Comparison of ENCODE assay signal across 11 mouse cellular contexts in genomic region chr4:131918711-131919500, GRCm38 (mm10). TPM values are rescaled to one million over a fixed set of nuclear protein-coding genes. Genes with fewer than 3 reads are reported as not detected.
DNase-seq lines count a peak whose midpoint lies in the region; ATAC-seq lines count a peak whose summit lies in the region.
"Had no signal": no experiment of that assay in that cellular context is flagged by ENCODE, and none has a peak within 500 bp of the region (broad histone marks: within the 10 kb centered on the region; RNA-seq: fewer than 3 reads in every experiment).

No protein-coding gene starts in this region.

- H3K9me3 ChIP-seq in midbrain, embryonic 10.5 days (replicated peaks) = no peaks in the 10 kb centered on the region
- H3K9me3 ChIP-seq in midbrain, embryonic 15.5 days = no peaks in the 10 kb centered on the region
- H3K9me3 ChIP-seq in heart, embryonic 10.5 days = no peaks in the 10 kb centered on the region
- no peaks in the 10 kb centered on the region for H3K9me3 ChIP-seq in stomach, embryonic 16.5 days (replicated peaks; ENCODE audit: control insufficient read depth, low read length)
- H3K9me3 ChIP-seq: forebrain, embryonic 12.5 days had no signal

- peak overlapping the region; percentile 29 for H3K4me3 ChIP-seq in midbrain, embryonic 10.5 days
- H3K4me3 ChIP-seq in midbrain, embryonic 15.5 days = no peak overlapping the region
- H3K4me3 ChIP-seq in heart, embryonic 10.5 days = peak overlapping the region; percentile 76
- H3K4me3 ChIP-seq in stomach, embryonic 16.5 days (replicated peaks; ENCODE audit: low read length) = no peak overlapping the region
- H3K4me3 ChIP-seq: megakaryocyte, embryonic 14.5 days had no signal

- peaks cover 12% of the 10 kb centered on the region for H3K36me3 ChIP-seq in midbrain, embryonic 10.5 days
- H3K36me3 ChIP-seq in midbrain, embryonic 15.5 days (replicated peaks) = no peaks in the 10 kb centered on the region
- H3K36me3 ChIP-seq in heart, embryonic 10.5 days = peaks cover 12% of the 10 kb centered on the region
- H3K36me3 ChIP-seq in stomach, embryonic 16.5 days (ENCODE audit: control insufficient read depth, insufficient read depth, low read length) = no peaks in the 10 kb centered on the region

- H3K27me3 ChIP-seq in midbrain, embryonic 10.5 days (ENCODE audit: low read depth, poor library complexity, severe bottlenecking) = peaks cover 99% of the 10 kb centered on the region
- H3K27me3 ChIP-seq in midbrain, embryonic 15.5 days (replicated peaks) = peaks cover 95% of the 10 kb centered on the region
- peaks cover 71% of the 10 kb centered on the region for H3K27me3 ChIP-seq in heart, embryonic 10.5 days (ENCODE audit: insufficient read depth, poor library complexity, severe bottlenecking)
- H3K27me3 ChIP-seq in stomach, embryonic 16.5 days (ENCODE audit: control insufficient read depth, insufficient read depth, low read length) = peaks cover 37% of the 10 kb centered on the region

- H3K4me2 ChIP-seq in midbrain, embryonic 15.5 days = no peak overlapping the region
- no peak overlapping the region for H3K4me2 ChIP-seq in stomach, embryonic 16.5 days (ENCODE audit: low read depth, low read length)
- H3K4me2 ChIP-seq: forebrain, embryonic 12.5 days had no signal

- WGBS in midbrain, embryonic 10.5 days = 6% methylated on average over 15 of the region's 15 CpGs
- WGBS in midbrain, embryonic 15.5 days = 17% methylated on average over 15 of the region's 15 CpGs
- 2% methylated on average over 15 of the region's 15 CpGs for WGBS in heart, embryonic 10.5 days
- WGBS in stomach, embryonic 16.5 days = 23% methylated on average over 15 of the region's 15 CpGs

- H3K4me1 ChIP-seq in midbrain, embryonic 10.5 days = peaks cover 76% of the 10 kb centered on the region
- H3K4me1 ChIP-seq in midbrain, embryonic 15.5 days = peaks cover 39% of the 10 kb centered on the region
- H3K4me1 ChIP-seq in heart, embryonic 10.5 days = peaks cover 91% of the 10 kb centered on the region
- H3K4me1 ChIP-seq in stomach, embryonic 16.5 days (ENCODE audit: control insufficient read depth, insufficient read depth, low read length) = peaks cover 32% of the 10 kb centered on the region

- ATAC-seq in midbrain, embryonic 15.5 days (replicated peaks) = no peak
- ATAC-seq in stomach, embryonic 16.5 days (ENCODE audit: insufficient read depth, low FRiP score) = peak; percentile 11

- peak; percentile 56 for DNase-seq in midbrain, embryonic 10.5 days (ENCODE audit: low spot score)
- DNase-seq in heart, embryonic 10.5 days (ENCODE audit: low spot score) = peak; percentile 94
- DNase-seq in kidney, postnatal 36 days = peak; percentile 65 to 73
- DNase-seq in layer of hippocampus, adult 11-12 months (ENCODE audit: low spot score) = no peak
- no peak for DNase-seq in left cerebral cortex, adult 8-10 months (ENCODE audit: low spot score in 2 of 2)
- no peak for DNase-seq in right cerebral cortex, postnatal 10 days (ENCODE audit: low spot score in 2 of 2)
- DNase-seq: thymus, postnatal 36 days had no signal

- no peak overlapping the region for H3K9ac ChIP-seq in midbrain, embryonic 15.5 days
- peak overlapping the region; percentile 27 for H3K9ac ChIP-seq in stomach, embryonic 16.5 days (ENCODE audit: low read length)
- H3K9ac ChIP-seq: forebrain, embryonic 12.5 days had no signal

- H3K27ac ChIP-seq in midbrain, embryonic 10.5 days (replicated peaks) = peak overlapping the region; percentile 46; the same call in 1 of the 2 replicates
- no peak overlapping the region for H3K27ac ChIP-seq in midbrain, embryonic 15.5 days
- peak overlapping the region; percentile 96 for H3K27ac ChIP-seq in heart, embryonic 10.5 days
- peak overlapping the region; percentile 9; the same call in 1 of the 2 replicates for H3K27ac ChIP-seq in stomach, embryonic 16.5 days (ENCODE audit: low read length)
- H3K27ac ChIP-seq: forebrain, embryonic 12.5 days had no signal

RNA-seq across cellular contexts. Expression of gene Tmem200b, which starts 2.7 kb away (rescaled TPM):
- polyA plus RNA-seq in midbrain, embryonic 10.5 days (2016; fragmentation: Nextera tagmentation; extraction: Ambion mirVana) = 0.39 and 0.49 TPM in 2 replicates
- polyA plus RNA-seq in midbrain, embryonic 15.5 days (2015; fragmentation: Nextera tagmentation; extraction: Ambion mirVana) = 0.15 and 0.45 TPM in 2 replicates
- polyA plus RNA-seq in heart, embryonic 10.5 days (2016; fragmentation: Nextera tagmentation; extraction: Ambion mirVana) = 2.1 and 3.5 TPM in 2 replicates
- polyA plus RNA-seq in stomach, embryonic 16.5 days (2015; fragmentation: Nextera tagmentation; extraction: Ambion mirVana) = 0.22 and 0.41 TPM in 2 replicates
- total RNA-seq in left cerebral cortex, adult 8-10 months (2022) = 10 to 100 TPM in 3 of 4 experiments, 1 to 10 TPM in 1; 9.5 to 11.6 (median 10.2) TPM

RNA-seq across cellular contexts. Expression of gene Srsf4, which starts 45.5 kb away (rescaled TPM):
- 147 and 157 TPM in 2 replicates for polyA plus RNA-seq in midbrain, embryonic 10.5 days (2016; fragmentation: Nextera tagmentation; extraction: Ambion mirVana)
- 116 and 117 TPM in 2 replicates for polyA plus RNA-seq in midbrain, embryonic 15.5 days (2015; fragmentation: Nextera tagmentation; extraction: Ambion mirVana)
- polyA plus RNA-seq in heart, embryonic 10.5 days (2016; fragmentation: Nextera tagmentation; extraction: Ambion mirVana) = 81.0 and 96.1 TPM in 2 replicates
- 74.4 and 81.2 TPM in 2 replicates for polyA plus RNA-seq in stomach, embryonic 16.5 days (2015; fragmentation: Nextera tagmentation; extraction: Ambion mirVana)
- 10 to 100 TPM; 59.8 to 68.7 (median 65.7) TPM for total RNA-seq in left cerebral cortex, adult 8-10 months (2022)

Comparison
In these comparisons a context has a peak if more than half of its experiments do, and no peak if none do; other contexts are left out.
1. H3K4me3 ChIP-seq: peak in midbrain, embryonic 10.5 days (single experiment) and heart, embryonic 10.5 days (single experiment); none in midbrain, embryonic 15.5 days (single experiment) and stomach, embryonic 16.5 days (single experiment).
2. DNase-seq: peak in midbrain, embryonic 10.5 days (single experiment), heart, embryonic 10.5 days (single experiment) and kidney, postnatal 36 days (2 of 2); none in layer of hippocampus, adult 11-12 months (single experiment), left cerebral cortex, adult 8-10 months (0 of 2) and right cerebral cortex, postnatal 10 days (0 of 2).